Mouse (Mus musculus) kidney, adult 2 months (tissue): ENCODE results near the gene Nccrp1.

ENCODE experiments used
- CTCF ChIP-seq: fragments of 200-500 bp; conservative IDR thresholded peaks from 2 replicates; pipeline ENCODE4 v1.5.1; 2011; ENCODE audit warnings: low read depth, mild to moderate bottlenecking, control low read depth, low read length, moderate library complexity, mixed read lengths; ENCODE audit not compliant: insufficient read depth, insufficient read length
- POLR2A ChIP-seq: fragments of 200-500 bp; IDR thresholded peaks from one replicate; pipeline ENCODE4 v1.6.1; 2011; ENCODE audit warnings: low read depth, low read length, control low read depth

- TF ChIP-seq POLR2A (no peak), CTCF (no peak)
Measured at GRCm38 (mm10) chr7:28544051-28544601, 2.9 kb downstream of the Nccrp1 start.
